Mouse (Mus musculus): ENCODE measurements at regions not wholly inside any gene's neighbourhood (a gene's known extent, or its start where the extent isn't known, plus 50 kb on each side); places are given as distances from the start of the nearest gene placed in this dataset.

GRCm38 (mm10) chr12:28302038-28302581 is 250.1 kb downstream of the Dcdc2c start:
- TF ChIP-seq CTCF (IDR thresholded peaks at IDR 0.05; ENCODE audit: low read depth, low read length) (no peak), POLR2A (IDR thresholded peaks at IDR 0.05; ENCODE audit: borderline replicate concordance, low read depth, low read length) (no peak)

Measured in bone marrow macrophage, adult 2 months (primary cell).